Mouse (Mus musculus): ENCODE results near the gene Lyl1. TPM values are rescaled to one million over a fixed set of nuclear protein-coding genes. Genes with fewer than 3 reads are reported as not detected.

Lyl1 gene
- polyA plus RNA-seq, 1 experiment, result 0.04 TPM

DNA sequence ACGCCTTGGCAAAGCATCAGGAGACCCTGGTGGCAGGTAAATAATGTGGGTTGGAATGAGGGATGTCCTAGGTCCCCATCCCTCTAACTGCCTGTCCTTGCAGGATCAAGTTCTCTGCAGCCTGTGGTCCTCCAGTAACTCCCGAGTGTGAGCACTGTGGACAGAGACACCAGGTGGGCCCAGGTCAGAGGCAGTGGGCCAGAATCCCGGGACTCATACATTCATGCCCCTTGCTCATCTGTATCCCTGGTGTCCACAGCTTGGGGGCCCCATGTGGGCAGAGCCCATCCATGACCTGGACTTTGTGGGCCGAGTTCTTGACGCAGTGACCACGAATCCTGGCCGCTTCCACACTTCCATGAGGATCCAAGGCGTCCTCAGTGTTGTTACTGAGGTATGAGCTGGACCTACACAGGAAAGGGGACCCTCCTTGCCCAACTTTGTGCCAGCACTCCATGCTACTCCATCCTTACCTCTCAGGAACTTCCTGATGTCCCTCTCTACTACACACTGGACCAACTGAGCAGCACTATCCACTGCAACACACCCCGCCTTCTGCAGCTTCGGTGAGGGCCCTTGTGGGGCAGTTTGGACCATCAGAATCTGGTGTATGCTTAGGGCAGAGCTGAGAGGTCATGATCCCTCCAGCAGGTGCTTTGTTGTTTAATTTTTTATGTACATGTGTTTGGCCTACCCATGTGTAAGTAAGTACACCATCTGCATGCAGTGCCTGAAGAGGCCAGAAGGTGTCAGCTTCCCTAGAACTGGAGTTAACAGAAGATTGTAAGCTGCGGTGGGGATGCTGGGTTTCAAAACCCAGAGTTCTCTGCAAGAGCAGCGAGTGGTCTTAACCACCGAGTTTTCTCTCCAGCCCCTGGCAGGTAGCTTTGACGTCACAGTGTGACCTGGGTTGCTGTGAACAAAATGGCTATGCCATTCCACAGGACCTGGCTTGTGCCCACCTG lies 3.8 kb upstream of the Lyl1 start:
- H3ac ChIP-seq (ENCODE audit: control insufficient read depth, insufficient read length, low read depth), result no peak overlapping the region
- no peak overlapping the region for H3K4me3 ChIP-seq (ENCODE audit: insufficient read depth, poor library complexity, severe bottlenecking)
- H3K27me3 ChIP-seq (ENCODE audit: control insufficient read depth, insufficient read depth, insufficient read length), result no peaks in the 10 kb centered on the region
- no peaks in the 10 kb centered on the region for H3K79me3 ChIP-seq (ENCODE audit: low read depth)
- TF ChIP-seq MAX (IDR thresholded peaks at IDR 0.05) (no peak), MYOG (IDR thresholded peaks at IDR 0.05; ENCODE audit: control insufficient read depth, extremely low read depth, insufficient read length) (no peak), CEBPB (IDR thresholded peaks at IDR 0.05; ENCODE audit: low read depth) (no peak), USF1 (IDR thresholded peaks at IDR 0.05; ENCODE audit: low read depth) (no peak), FOSL1 (IDR thresholded peaks at IDR 0.05; ENCODE audit: insufficient read depth, low read length, poor library complexity, severe bottlenecking) (no peak), MYOD1 (IDR thresholded peaks at IDR 0.05; ENCODE audit: control insufficient read depth, insufficient read length, low read depth) (no peak), CTCF (IDR thresholded peaks at IDR 0.05; ENCODE audit: control insufficient read depth, insufficient read depth, insufficient read length) (no peak)
- no peaks in the 10 kb centered on the region for H3K79me2 ChIP-seq (ENCODE audit: control insufficient read depth, insufficient read depth)
- peaks cover 64% of the 10 kb centered on the region for H3K36me3 ChIP-seq (ENCODE audit: control insufficient read depth, insufficient read depth)

DNA sequence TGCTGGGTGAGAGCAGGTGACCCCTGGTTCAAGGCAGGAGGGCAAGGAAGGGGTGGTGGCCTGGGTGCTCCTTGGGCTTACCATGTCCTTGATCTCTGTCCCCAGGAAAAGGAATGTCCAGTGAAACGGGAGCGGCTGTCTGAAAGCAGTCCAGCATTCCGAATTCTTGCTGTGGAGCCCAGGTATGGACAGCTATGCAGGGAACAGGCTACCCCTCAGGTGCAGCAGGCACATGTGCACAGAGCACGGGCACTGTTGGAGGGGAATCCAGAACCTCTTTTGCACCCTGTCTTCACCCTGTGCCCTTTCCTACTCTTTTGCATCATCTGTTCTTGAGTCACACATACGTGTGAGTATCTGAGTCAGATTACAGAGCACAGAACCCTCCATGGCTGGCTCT lies 3.0 kb upstream of the Lyl1 start:
- Histone ChIP-seq H3K79me3 (ENCODE audit: low read depth) (no peaks in the 10 kb centered on the region), H3K27me3 (ENCODE audit: control insufficient read depth, insufficient read depth, insufficient read length) (no peaks in the 10 kb centered on the region), H3K79me2 (ENCODE audit: control insufficient read depth, insufficient read depth) (no peaks in the 10 kb centered on the region), H3ac (ENCODE audit: control insufficient read depth, insufficient read length, low read depth) (no peak overlapping the region), H3K4me3 (ENCODE audit: insufficient read depth, poor library complexity, severe bottlenecking) (no peak overlapping the region), H3K36me3 (ENCODE audit: control insufficient read depth, insufficient read depth) (peaks cover 55% of the 10 kb centered on the region)
- TF ChIP-seq MYOD1 (IDR thresholded peaks at IDR 0.05; ENCODE audit: control insufficient read depth, insufficient read length, low read depth), result no peak
- TF ChIP-seq MAX (IDR thresholded peaks at IDR 0.05), result no peak
- no peak for TF ChIP-seq CTCF (IDR thresholded peaks at IDR 0.05; ENCODE audit: control insufficient read depth, insufficient read depth, insufficient read length)
- TF ChIP-seq USF1 (IDR thresholded peaks at IDR 0.05; ENCODE audit: low read depth), result no peak
- no peak for TF ChIP-seq FOSL1 (IDR thresholded peaks at IDR 0.05; ENCODE audit: insufficient read depth, low read length, poor library complexity, severe bottlenecking)
- no peak for TF ChIP-seq CEBPB (IDR thresholded peaks at IDR 0.05; ENCODE audit: low read depth)

DNA sequence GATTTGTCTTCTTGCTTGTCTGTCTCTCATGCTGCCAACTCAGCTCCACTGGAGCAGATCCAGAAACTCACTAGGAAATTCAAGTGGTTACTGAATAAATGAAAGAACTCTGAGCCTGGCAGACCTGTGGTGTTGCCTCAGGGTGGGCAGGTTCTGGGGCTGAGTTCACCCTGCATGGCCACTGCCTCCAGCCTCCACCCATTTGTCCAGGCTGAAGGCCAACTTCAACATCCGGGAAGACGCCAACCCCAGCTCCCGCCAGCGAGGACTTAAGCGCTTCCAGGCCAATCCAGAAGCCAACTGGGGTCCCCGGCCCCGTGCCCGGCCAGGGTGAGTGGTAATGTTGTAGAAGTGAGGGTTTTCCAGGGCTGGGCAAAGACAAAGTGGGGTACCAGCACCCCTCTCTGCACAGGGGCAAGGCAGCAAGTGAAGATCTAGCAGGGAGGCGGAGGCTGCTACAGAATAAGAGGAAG lies 2.3 kb upstream of the Lyl1 start:
- no peak for TF ChIP-seq FOSL1 (IDR thresholded peaks at IDR 0.05; ENCODE audit: insufficient read depth, low read length, poor library complexity, severe bottlenecking)
- no peak for TF ChIP-seq USF1 (IDR thresholded peaks at IDR 0.05; ENCODE audit: low read depth)
- TF ChIP-seq CEBPB (IDR thresholded peaks at IDR 0.05; ENCODE audit: low read depth), result no peak
- no peak for TF ChIP-seq CTCF (IDR thresholded peaks at IDR 0.05; ENCODE audit: control insufficient read depth, insufficient read depth, insufficient read length)
- no peak for TF ChIP-seq MAX (IDR thresholded peaks at IDR 0.05)
- no peak for TF ChIP-seq MYOG (IDR thresholded peaks at IDR 0.05; ENCODE audit: control insufficient read depth, extremely low read depth, insufficient read length)
- no peak for TF ChIP-seq MYOD1 (IDR thresholded peaks at IDR 0.05; ENCODE audit: control insufficient read depth, insufficient read length, low read depth)
- Histone ChIP-seq H3K27me3 (ENCODE audit: control insufficient read depth, insufficient read depth, insufficient read length) (no peaks in the 10 kb centered on the region), H3K36me3 (ENCODE audit: control insufficient read depth, insufficient read depth) (peaks cover 50% of the 10 kb centered on the region)

DNA sequence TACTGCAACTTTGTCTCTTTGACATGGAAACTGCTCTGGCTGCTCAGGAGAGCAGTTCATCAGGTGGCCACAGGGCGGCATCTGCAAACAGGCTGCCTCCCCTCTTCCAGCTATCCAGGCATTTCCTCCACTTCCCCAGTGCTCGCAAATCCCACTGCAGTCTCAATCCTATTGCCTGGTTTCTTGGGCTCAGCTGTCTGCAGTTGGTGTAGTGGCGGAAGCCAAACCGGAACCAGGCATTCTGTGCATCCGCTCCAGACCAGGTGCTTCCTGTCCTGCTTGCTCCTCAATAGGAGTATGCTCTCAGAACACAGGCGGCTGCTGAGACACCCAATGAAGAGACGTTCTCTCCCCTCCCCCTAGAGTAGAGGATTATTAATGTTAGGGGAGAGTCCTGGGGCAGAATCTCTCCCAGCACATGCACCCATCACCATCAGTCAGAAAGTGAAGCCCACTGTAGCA lies 1.4 kb upstream of the Lyl1 start:
- Histone ChIP-seq H3ac (ENCODE audit: control insufficient read depth, insufficient read length, low read depth) (no peak overlapping the region), H3K36me3 (ENCODE audit: control insufficient read depth, insufficient read depth) (peaks cover 52% of the 10 kb centered on the region), H3K79me2 (ENCODE audit: control insufficient read depth, insufficient read depth) (no peaks in the 10 kb centered on the region), H3K79me3 (ENCODE audit: low read depth) (no peaks in the 10 kb centered on the region), H3K27me3 (ENCODE audit: control insufficient read depth, insufficient read depth, insufficient read length) (no peaks in the 10 kb centered on the region), H3K4me3 (ENCODE audit: insufficient read depth, poor library complexity, severe bottlenecking) (no peak overlapping the region)
- no peak for TF ChIP-seq MAX (IDR thresholded peaks at IDR 0.05)
- TF ChIP-seq CTCF (IDR thresholded peaks at IDR 0.05; ENCODE audit: control insufficient read depth, insufficient read depth, insufficient read length), result peak; percentile 48

More for the DNA sequence above, 2.3 kb upstream of the Lyl1 start:
- no peaks in the 10 kb centered on the region for H3K79me3 ChIP-seq (ENCODE audit: low read depth)
- H3K79me2 ChIP-seq (ENCODE audit: control insufficient read depth, insufficient read depth), result no peaks in the 10 kb centered on the region
- no peak overlapping the region for H3ac ChIP-seq (ENCODE audit: control insufficient read depth, insufficient read length, low read depth)
- H3K4me3 ChIP-seq (ENCODE audit: insufficient read depth, poor library complexity, severe bottlenecking), result no peak overlapping the region

DNA sequence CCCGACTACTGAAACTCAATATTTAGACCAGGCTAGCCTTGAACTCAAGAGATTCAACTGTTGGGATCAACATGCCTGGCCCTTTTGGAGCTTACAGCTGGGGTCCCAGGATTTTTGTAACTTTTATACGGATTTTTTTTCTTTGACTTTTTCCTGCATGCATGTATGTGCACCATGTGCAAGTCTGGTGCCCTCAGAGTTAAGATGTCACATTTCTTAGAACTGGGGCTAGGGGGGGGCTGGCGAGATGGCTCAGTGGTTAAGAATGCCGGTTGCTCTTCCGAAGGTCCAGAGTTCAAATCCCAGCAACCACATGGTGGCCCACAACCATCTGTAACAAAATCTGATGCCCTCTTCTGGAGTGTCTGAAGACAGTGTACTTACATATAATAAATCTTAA lies 731 bp upstream of the Lyl1 start:
- Histone ChIP-seq H3K79me2 (ENCODE audit: control insufficient read depth, insufficient read depth) (no peaks in the 10 kb centered on the region), H3K27me3 (ENCODE audit: control insufficient read depth, insufficient read depth, insufficient read length) (no peaks in the 10 kb centered on the region), H3ac (ENCODE audit: control insufficient read depth, insufficient read length, low read depth) (no peak overlapping the region), H3K36me3 (ENCODE audit: control insufficient read depth, insufficient read depth) (peaks cover 48% of the 10 kb centered on the region), H3K4me3 (ENCODE audit: insufficient read depth, poor library complexity, severe bottlenecking) (no peak overlapping the region), H3K79me3 (ENCODE audit: low read depth) (no peaks in the 10 kb centered on the region)
- TF ChIP-seq MYOG (IDR thresholded peaks at IDR 0.05; ENCODE audit: control insufficient read depth, extremely low read depth, insufficient read length) (no peak), CTCF (IDR thresholded peaks at IDR 0.05; ENCODE audit: control insufficient read depth, insufficient read depth, insufficient read length) (no peak), CEBPB (IDR thresholded peaks at IDR 0.05; ENCODE audit: low read depth) (no peak), MAX (IDR thresholded peaks at IDR 0.05) (no peak), MYOD1 (IDR thresholded peaks at IDR 0.05; ENCODE audit: control insufficient read depth, insufficient read length, low read depth) (no peak), USF1 (IDR thresholded peaks at IDR 0.05; ENCODE audit: low read depth) (no peak), FOSL1 (IDR thresholded peaks at IDR 0.05; ENCODE audit: insufficient read depth, low read length, poor library complexity, severe bottlenecking) (no peak)

Data from C2C12 (cell line).